In the genomic region with DNA sequence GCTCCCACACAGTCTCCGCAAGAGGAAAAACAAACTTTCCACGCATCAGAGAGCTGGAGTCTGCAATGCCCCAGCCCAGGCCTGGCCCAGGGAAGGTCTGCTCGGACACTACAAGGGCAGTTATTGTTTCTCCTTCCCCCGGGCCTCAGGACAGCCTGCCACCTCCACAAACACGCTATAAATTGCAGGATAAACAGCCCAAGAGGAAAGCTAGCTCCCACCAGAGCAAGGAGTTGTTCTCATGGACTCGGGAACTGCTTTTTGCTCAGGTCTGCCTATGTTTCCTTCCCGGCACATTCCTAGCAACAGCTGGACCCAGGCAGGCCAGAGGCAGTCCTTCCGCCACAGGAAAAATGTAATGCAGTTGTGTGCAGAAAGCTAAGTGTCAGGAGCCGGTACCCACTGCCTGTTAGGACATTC, we compare ENCODE assay signal across 8 mouse cellular contexts. TPM values are rescaled to one million over a fixed set of nuclear protein-coding genes. Genes with fewer than 3 reads are reported as not detected.
A peak's percentile ranks its signal among the peaks of the same experiment; 100 is the strongest.
DNase-seq lines count a peak whose midpoint lies in the region; ATAC-seq and TF ChIP-seq lines count a peak whose summit lies in the region.

No protein-coding gene starts in this region.

- DNase-seq in forebrain, postnatal 0 days: no peak
- DNase-seq in lung, postnatal 0 days (ENCODE audit: low spot score): no peak
- DNase-seq in lung, postnatal 36 days: no peak
- peak; percentile 71 for DNase-seq in kidney, postnatal 0 days (ENCODE audit: low spot score)
- no peak for DNase-seq in ovary, postnatal 14 days (ENCODE audit: low spot score)
- DNase-seq in layer of hippocampus, adult 8-10 months (ENCODE audit: low spot score in 2 of 2): no peak

- H3K36me3 ChIP-seq in forebrain, embryonic 13.5 days (ENCODE audit: poor library complexity, severe bottlenecking): no peaks in the 10 kb centered on the region
- no peaks in the 10 kb centered on the region for H3K36me3 ChIP-seq in forebrain, postnatal 0 days (ENCODE audit: insufficient read depth)
- H3K36me3 ChIP-seq in lung, postnatal 0 days (ENCODE audit: insufficient read depth, low read length): no peaks in the 10 kb centered on the region
- no peaks in the 10 kb centered on the region for H3K36me3 ChIP-seq in kidney, postnatal 0 days (ENCODE audit: insufficient read depth, low read length)
- H3K36me3 ChIP-seq in stomach, embryonic 16.5 days (ENCODE audit: control insufficient read depth, insufficient read depth, low read length): no peaks in the 10 kb centered on the region; the same call in 1 of the 2 replicates

- no peak overlapping the region for H3K9ac ChIP-seq in forebrain, embryonic 13.5 days
- H3K9ac ChIP-seq in forebrain, postnatal 0 days: no peak overlapping the region
- no peak overlapping the region for H3K9ac ChIP-seq in lung, postnatal 0 days (replicated peaks; ENCODE audit: low read depth)
- H3K9ac ChIP-seq in kidney, postnatal 0 days (ENCODE audit: low read depth, low read length): 0 out of 2 replicates have a peak overlapping the region, but pooled peaks have one; percentile 6
- H3K9ac ChIP-seq in stomach, embryonic 16.5 days (ENCODE audit: low read length): peak overlapping the region; percentile 27

- H3K27ac ChIP-seq in forebrain, embryonic 13.5 days: 0 out of 2 replicates have a peak overlapping the region, but pooled peaks have one; percentile 31
- no peak overlapping the region for H3K27ac ChIP-seq in forebrain, postnatal 0 days (ENCODE audit: low read depth, low read length)
- peak overlapping the region; percentile 39 for H3K27ac ChIP-seq in lung, postnatal 0 days (ENCODE audit: low read length)
- peak overlapping the region; percentile 92 for H3K27ac ChIP-seq in kidney, postnatal 0 days
- H3K27ac ChIP-seq in stomach, embryonic 16.5 days (ENCODE audit: low read length): peak overlapping the region; percentile 68

- H3K4me1 ChIP-seq in forebrain, embryonic 13.5 days: peaks cover 16% of the 10 kb centered on the region
- H3K4me1 ChIP-seq in forebrain, postnatal 0 days (ENCODE audit: insufficient read depth): no peaks in the 10 kb centered on the region; the same call in 1 of the 2 replicates
- H3K4me1 ChIP-seq in lung, postnatal 0 days (ENCODE audit: insufficient read depth, low read depth, low read length): peaks cover 15% of the 10 kb centered on the region; the same call in 1 of the 2 replicates
- peaks cover 29% of the 10 kb centered on the region for H3K4me1 ChIP-seq in kidney, postnatal 0 days (replicated peaks; ENCODE audit: insufficient read depth, low read length)
- H3K4me1 ChIP-seq in stomach, embryonic 16.5 days (ENCODE audit: control insufficient read depth, insufficient read depth, low read length): peaks cover 28% of the 10 kb centered on the region

- H3K4me3 ChIP-seq in forebrain, embryonic 13.5 days: no peak overlapping the region
- H3K4me3 ChIP-seq in forebrain, postnatal 0 days (ENCODE audit: low read depth, low read length): no peak overlapping the region
- H3K4me3 ChIP-seq in lung, postnatal 0 days (ENCODE audit: low read depth, low read length): no peak overlapping the region
- H3K4me3 ChIP-seq in kidney, postnatal 0 days (replicated peaks; ENCODE audit: low read depth, low read length): no peak overlapping the region
- no peak overlapping the region for H3K4me3 ChIP-seq in stomach, embryonic 16.5 days (replicated peaks; ENCODE audit: low read length)

- H3K9me3 ChIP-seq in forebrain, embryonic 13.5 days (replicated peaks): no peaks in the 10 kb centered on the region
- H3K9me3 ChIP-seq in forebrain, postnatal 0 days (ENCODE audit: low read length): no peaks in the 10 kb centered on the region
- no peaks in the 10 kb centered on the region for H3K9me3 ChIP-seq in lung, postnatal 0 days (ENCODE audit: low read length)
- no peaks in the 10 kb centered on the region for H3K9me3 ChIP-seq in kidney, postnatal 0 days (replicated peaks; ENCODE audit: low read length)
- no peaks in the 10 kb centered on the region for H3K9me3 ChIP-seq in stomach, embryonic 16.5 days (replicated peaks; ENCODE audit: control insufficient read depth, low read length)

- WGBS in forebrain, embryonic 13.5 days: 70% methylated on average over 9 of the region's 9 CpGs
- 65% methylated on average over 9 of the region's 9 CpGs for WGBS in forebrain, postnatal 0 days
- WGBS in lung, postnatal 0 days: 47% methylated on average over 9 of the region's 9 CpGs
- 21% methylated on average over 9 of the region's 9 CpGs for WGBS in kidney, postnatal 0 days
- WGBS in stomach, embryonic 16.5 days: 59% methylated on average over 9 of the region's 9 CpGs

- no peak for TF ChIP-seq CTCF in forebrain, postnatal 0 days (IDR thresholded peaks at IDR 0.05; ENCODE audit: low read depth)
- TF ChIP-seq CTCF in lung, postnatal 0 days (IDR thresholded peaks at IDR 0.05): no peak
- no peak for TF ChIP-seq CTCF in kidney, postnatal 0 days (IDR thresholded peaks at IDR 0.05; ENCODE audit: low read depth)

- H3K27me3 ChIP-seq in forebrain, embryonic 13.5 days: no peaks in the 10 kb centered on the region
- H3K27me3 ChIP-seq in forebrain, postnatal 0 days (ENCODE audit: insufficient read depth, low read length): no peaks in the 10 kb centered on the region
- no peaks in the 10 kb centered on the region for H3K27me3 ChIP-seq in lung, postnatal 0 days (replicated peaks; ENCODE audit: insufficient read depth, low read length)
- no peaks in the 10 kb centered on the region for H3K27me3 ChIP-seq in kidney, postnatal 0 days (ENCODE audit: insufficient read depth, low read length)
- H3K27me3 ChIP-seq in stomach, embryonic 16.5 days (ENCODE audit: control insufficient read depth, insufficient read depth, low read length): no peaks in the 10 kb centered on the region

- TF ChIP-seq EP300 in lung, postnatal 0 days (IDR thresholded peaks at IDR 0.05): no peak

- no peak overlapping the region for H3K4me2 ChIP-seq in forebrain, embryonic 13.5 days
- no peak overlapping the region for H3K4me2 ChIP-seq in forebrain, postnatal 0 days (ENCODE audit: low read depth)
- no peak overlapping the region for H3K4me2 ChIP-seq in lung, postnatal 0 days (replicated peaks; ENCODE audit: low read depth, low read length)
- no peak overlapping the region for H3K4me2 ChIP-seq in kidney, postnatal 0 days (ENCODE audit: low read length)
- no peak overlapping the region for H3K4me2 ChIP-seq in stomach, embryonic 16.5 days (ENCODE audit: low read depth, low read length)

- ATAC-seq in forebrain, embryonic 13.5 days: no peak
- ATAC-seq in forebrain, postnatal 0 days: no peak
- no peak; the same call in 1 of the 2 replicates for ATAC-seq in lung, postnatal 0 days
- peak; percentile 26; the same call in 1 of the 2 replicates for ATAC-seq in kidney, postnatal 0 days (replicated peaks; ENCODE audit: low FRiP score, low read depth)
- ATAC-seq in stomach, embryonic 16.5 days (ENCODE audit: insufficient read depth, low FRiP score): peak; percentile 8; the same call in 1 of the 2 replicates

RNA-seq across cellular contexts. Expression of a gene that starts 23.6 kb away (rescaled TPM):
- polyA plus RNA-seq in forebrain, embryonic 13.5 days (2015; fragmentation: Nextera tagmentation; extraction: Ambion mirVana): 12.0 and 14.8 TPM in 2 replicates
- total RNA-seq in forebrain, postnatal 0 days (2014; rRNA removed): 9.7 and 12.7 TPM in 2 replicates
- 19.3 and 20.7 TPM in 2 replicates for polyA plus RNA-seq in forebrain, postnatal 0 days (2015; fragmentation: Nextera tagmentation; extraction: Ambion mirVana)
- 94.1 and 106 TPM in 2 replicates for polyA plus RNA-seq in lung, postnatal 0 days (2015; fragmentation: Nextera tagmentation; extraction: Ambion mirVana)
- 85.1 and 89.4 TPM in 2 replicates for polyA plus RNA-seq in kidney, postnatal 0 days (2015; fragmentation: Nextera tagmentation; extraction: Ambion mirVana)
- 112 and 127 TPM in 2 replicates for polyA plus RNA-seq in stomach, embryonic 16.5 days (2015; fragmentation: Nextera tagmentation; extraction: Ambion mirVana)
- total RNA-seq in layer of hippocampus, adult 8-10 months (2022): 10 to 100 TPM; 21.7 to 42.4 (median 29.3) TPM

Comparison
In these comparisons a context has a peak if more than half of its experiments do, and no peak if none do; other contexts are left out.
1. ATAC-seq: peak in kidney, postnatal 0 days (single experiment) and stomach, embryonic 16.5 days (single experiment); none in forebrain, embryonic 13.5 days (single experiment), forebrain, postnatal 0 days (single experiment) and lung, postnatal 0 days (single experiment).
2. H3K9ac ChIP-seq: peak in kidney, postnatal 0 days (single experiment) and stomach, embryonic 16.5 days (single experiment); none in forebrain, embryonic 13.5 days (single experiment), forebrain, postnatal 0 days (single experiment) and lung, postnatal 0 days (single experiment).